Mouse (Mus musculus) liver, embryonic 14.5 days (tissue): Measurements from ENCODE around the gene Pde4b. TPM values are rescaled to one million over a fixed set of nuclear protein-coding genes. Genes with fewer than 3 reads are reported as not detected.

Experiments used
- ATAC-seq: fragments of 200-750 bp; cut with Nextera tagmentation; 2 replicates; pipeline ENCODE4 v1.8.0; 2017; ENCODE audit warnings: moderate number of reproducible peaks, mild to moderate bottlenecking, moderate library complexity; ENCODE audit not compliant: insufficient read depth
- DNase-seq, 3 experiments: peaks; one replicate each; pipeline ENCODE4 v3.0.0-alpha.2; 2012 to 2013; ENCODE audit warnings: low read depth in 3 of 3, low spot score in 3 of 3
- H3K27ac ChIP-seq: fragments of 300-500 bp; sonication (generic); 2 replicates; pipeline ENCODE4 v1.5.1; 2014; ENCODE audit warnings: moderate library complexity, mild to moderate bottlenecking, control low read depth, inconsistent platforms
- H3K27me3 ChIP-seq: fragments of 300-500 bp; sonication (generic); 2 replicates; pipeline ENCODE4 v1.6.1; 2014; ENCODE audit warnings: mild to moderate bottlenecking, low read length, moderate library complexity; ENCODE audit not compliant: control insufficient read depth, insufficient read depth
- H3K36me3 ChIP-seq: fragments of 300-500 bp; sonication (generic); replicated peaks from 2 replicates; pipeline ENCODE4 v1.6.1; 2014; ENCODE audit warnings: low read depth; ENCODE audit not compliant: control insufficient read depth, insufficient read depth
- H3K4me1 ChIP-seq, 2 experiments: fragments of 200-500 bp in 1 of 2; fragments of 300-500 bp in 1 of 2; sonication (generic) in 1 of 2; replicated peaks; 2 replicates each; pipeline ENCODE4 v1.6.1; 2012 to 2014; ENCODE audit warnings: antibody characterized with exemption in 1 of 2, inconsistent platforms in 1 of 2, low read length in 1 of 2; ENCODE audit not compliant: control insufficient read depth in 2 of 2, insufficient read depth in 2 of 2
- H3K4me2 ChIP-seq: fragments of 300-500 bp; sonication (generic); 2 replicates; pipeline ENCODE4 v1.6.1; 2014; ENCODE audit warnings: low read depth, mild to moderate bottlenecking, control low read depth, moderate library complexity
- H3K4me3 ChIP-seq, 2 experiments: fragments of 200-500 bp in 1 of 2; fragments of 300-500 bp in 1 of 2; sonication (generic) in 1 of 2; 2 replicates each; pipeline ENCODE4 v1.5.1; 2012 to 2014; ENCODE audit warnings: low read depth in 2 of 2, low read length in 2 of 2, mild to moderate bottlenecking in 2 of 2, control low read depth in 1 of 2, inconsistent platforms in 1 of 2, moderate library complexity in 1 of 2; ENCODE audit not compliant: insufficient read depth in 1 of 2
- H3K9ac ChIP-seq: fragments of 300-500 bp; sonication (generic); replicated peaks from 2 replicates; pipeline ENCODE4 v1.6.1; 2014; ENCODE audit warnings: mild to moderate bottlenecking, control low read depth, moderate library complexity
- H3K9me3 ChIP-seq: fragments of 300-500 bp; sonication (generic); 2 replicates; pipeline ENCODE4 v1.6.1; 2016; ENCODE audit warnings: low read length, mixed read lengths; ENCODE audit not compliant: control insufficient read depth
- CTCF ChIP-seq: IDR thresholded peaks from 2 replicates; pipeline ENCODE4 v1.5.1; 2016; ENCODE audit warnings: antibody characterized with exemption, low read depth, control low read depth
- EP300 ChIP-seq: IDR thresholded peaks from 2 replicates; pipeline ENCODE4 v1.6.1; 2016; ENCODE audit warnings: antibody characterized with exemption, low read depth
- WGBS: fragments of 180-500 bp; shearing (Covaris S2); extraction: QIAGEN DNeasy Blood & Tissue Kit; methylation state at CpG from one replicate; pipeline ENCODE4 v1.1.7; 2014; ENCODE audit not compliant: insufficient replicate concordance; 5-methylcytosine and 5-hydroxymethylcytosine counted together
- polyA plus RNA-seq, 2 experiments: library from polyadenylated mRNA; depleted of rRNA in 1 of 2; stranded (reverse) in 1 of 2; unstranded in 1 of 2; fragments of >200 nt; fragmentation: Nextera tagmentation in 1 of 2; extraction: Ambion mirVana in 1 of 2; gene quantifications; 2 replicates each; pipeline versions ENCODE4 v1.2.1 to v1.2.3; 2012 to 2014

Gene Pde4b
- polyA plus RNA-seq, 2 experiments = 1.5 to 2.3 TPM

- H3K9ac ChIP-seq = no peak overlapping the region
- TF ChIP-seq CTCF = no peak
- TF ChIP-seq EP300 = no peak
- ATAC-seq (no peak), DNase-seq (no peak)
- no peaks in the 10 kb centered on the region for H3K27me3 ChIP-seq
- no peak overlapping the region for H3K4me2 ChIP-seq
- no peaks in the 10 kb centered on the region for H3K4me1 ChIP-seq
- H3K36me3 ChIP-seq = no peaks in the 10 kb centered on the region
- 63% methylated on average over 3 of the region's 3 CpGs for WGBS
- H3K27ac ChIP-seq = no peak overlapping the region
- H3K9me3 ChIP-seq = no peaks in the 10 kb centered on the region
- no peak overlapping the region for H3K4me3 ChIP-seq
Measured at GRCm38 (mm10) chr4:102424104-102424503, 336.8 kb downstream of the Pde4b start.

GRCm38 (mm10) chr4:102425422-102425821 is 338.1 kb downstream of the Pde4b start:
- DNase-seq = no peak
- no peak overlapping the region for H3K27ac ChIP-seq
- no peak overlapping the region for H3K4me3 ChIP-seq
- 66% methylated on average over 3 of the region's 3 CpGs for WGBS
- H3K36me3 ChIP-seq = no peaks in the 10 kb centered on the region
- no peak for ATAC-seq
- H3K4me2 ChIP-seq = no peak overlapping the region
- H3K4me1 ChIP-seq = no peaks in the 10 kb centered on the region
- H3K27me3 ChIP-seq = no peaks in the 10 kb centered on the region
- H3K9ac ChIP-seq = no peak overlapping the region
- no peak for TF ChIP-seq CTCF
- no peak for TF ChIP-seq EP300
- H3K9me3 ChIP-seq = no peaks in the 10 kb centered on the region

GRCm38 (mm10) chr4:102429730-102430341 is 342.5 kb downstream of the Pde4b start:
- DNase-seq (no peak), ATAC-seq (no peak)
- TF ChIP-seq CTCF = no peak
- no peak for TF ChIP-seq EP300
- H3K4me2 ChIP-seq = no peak overlapping the region
- H3K4me3 ChIP-seq = no peak overlapping the region
- no peak overlapping the region for H3K9ac ChIP-seq
- no peaks in the 10 kb centered on the region for H3K9me3 ChIP-seq
- H3K27ac ChIP-seq = no peak overlapping the region
- no peaks in the 10 kb centered on the region for H3K27me3 ChIP-seq
- H3K36me3 ChIP-seq = no peaks in the 10 kb centered on the region
- no peaks in the 10 kb centered on the region for H3K4me1 ChIP-seq
- WGBS = 21% methylated on average over 4 of the region's 4 CpGs

GRCm38 (mm10) chr4:102432040-102432782 is 344.9 kb downstream of the Pde4b start:
- 41% methylated on average over 9 of the region's 9 CpGs for WGBS
- Histone ChIP-seq H3K4me1 (no peaks in the 10 kb centered on the region), H3K36me3 (no peaks in the 10 kb centered on the region), H3K27me3 (no peaks in the 10 kb centered on the region), H3K4me2 (no peak overlapping the region), H3K9ac (no peak overlapping the region), H3K4me3 (no peak overlapping the region), H3K27ac (no peak overlapping the region), H3K9me3 (no peaks in the 10 kb centered on the region)
- no peak for ATAC-seq
- no peak for DNase-seq
- TF ChIP-seq CTCF = no peak
- no peak for TF ChIP-seq EP300

- TF ChIP-seq EP300 (no peak), CTCF (no peak)
- ATAC-seq (no peak), DNase-seq (no peak)
Measured at GRCm38 (mm10) chr4:102439401-102440118, 352.2 kb downstream of the Pde4b start.

More at GRCm38 (mm10) chr4:102439401-102440118, 352.2 kb downstream of the Pde4b start:
- H3K36me3 ChIP-seq = no peaks in the 10 kb centered on the region
- no peaks in the 10 kb centered on the region for H3K9me3 ChIP-seq
- H3K4me2 ChIP-seq = no peak overlapping the region
- no peaks in the 10 kb centered on the region for H3K4me1 ChIP-seq
- no peak overlapping the region for H3K27ac ChIP-seq
- H3K9ac ChIP-seq = no peak overlapping the region
- WGBS = 48% methylated on average over 5 of the region's 5 CpGs
- H3K27me3 ChIP-seq = no peaks in the 10 kb centered on the region
- no peak overlapping the region for H3K4me3 ChIP-seq
